Mouse (Mus musculus) macrophage (primary cell): ENCODE results near the gene Fjx1. TPM values are rescaled to one million over a fixed set of nuclear protein-coding genes. Genes with fewer than 3 reads are reported as not detected.

Experiments used
- H3K27ac ChIP-seq: fragments of 350-480 bp; formaldehyde crosslinking; 2 replicates; pipeline ENCODE4 v1.9.0; 2021
- H3K36me3 ChIP-seq: fragments of 350-480 bp; formaldehyde crosslinking; 2 replicates; pipeline ENCODE4 v1.9.0; 2021; ENCODE audit errors: inconsistent target
- H3K4me3 ChIP-seq: fragments of 350-480 bp; formaldehyde crosslinking; 2 replicates; pipeline ENCODE4 v1.9.0; 2021; ENCODE audit errors: inconsistent target
- H3K79me2 ChIP-seq: fragments of 350-480 bp; formaldehyde crosslinking; 2 replicates; pipeline ENCODE4 v1.9.0; 2021; ENCODE audit errors: inconsistent target
- WGBS: methylation state at CpG from one replicate; pipeline ENCODE4 v1.1.7; 2026; ENCODE audit warnings: inconsistent platforms; ENCODE audit not compliant: missing documents; 5-methylcytosine and 5-hydroxymethylcytosine counted together
- polyA plus RNA-seq: library from polyadenylated mRNA; stranded (reverse); fragments of 250-400 nt; gene quantifications from 3 replicates; pipeline ENCODE4 v1.2.4, GENCODE M21; 2018; ENCODE audit warnings: inconsistent platforms

Gene Fjx1
- polyA plus RNA-seq, 1 experiment from 2014 or later, result not detected

GRCm38 (mm10) chr2:102449056-102449455, 3.2 kb downstream of the Fjx1 start:
- Histone ChIP-seq H3K36me3 (no peaks in the 10 kb centered on the region), H3K79me2 (no peaks in the 10 kb centered on the region), H3K4me3 (no peak overlapping the region), H3K27ac (no peak overlapping the region)
- 42% methylated on average over 1 of the region's 1 CpGs for WGBS

DNA sequence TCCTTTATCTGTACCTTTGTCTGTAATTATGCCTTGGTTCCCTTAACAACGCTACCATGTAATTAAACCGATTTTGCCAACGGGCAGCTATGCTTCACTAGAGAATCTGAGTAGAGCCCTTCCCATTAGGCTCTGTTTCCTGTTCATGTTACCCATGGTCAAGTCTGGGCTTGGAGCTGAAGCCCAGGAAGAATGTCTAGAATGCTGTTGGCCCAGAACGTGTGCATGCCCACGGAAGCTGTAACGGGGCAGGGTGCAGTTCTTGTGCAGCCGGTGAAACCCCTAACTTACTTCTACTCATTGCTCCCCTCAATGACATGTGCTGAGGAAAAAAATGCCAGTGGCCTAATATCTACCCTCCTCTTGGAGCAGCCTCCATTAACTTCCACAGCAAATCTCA, 4.5 kb downstream of the Fjx1 start:
- Histone ChIP-seq H3K27ac (no peak overlapping the region), H3K79me2 (no peaks in the 10 kb centered on the region), H3K36me3 (no peaks in the 10 kb centered on the region), H3K4me3 (no peak overlapping the region)
- 96% methylated on average over 7 of the region's 7 CpGs for WGBS

DNA sequence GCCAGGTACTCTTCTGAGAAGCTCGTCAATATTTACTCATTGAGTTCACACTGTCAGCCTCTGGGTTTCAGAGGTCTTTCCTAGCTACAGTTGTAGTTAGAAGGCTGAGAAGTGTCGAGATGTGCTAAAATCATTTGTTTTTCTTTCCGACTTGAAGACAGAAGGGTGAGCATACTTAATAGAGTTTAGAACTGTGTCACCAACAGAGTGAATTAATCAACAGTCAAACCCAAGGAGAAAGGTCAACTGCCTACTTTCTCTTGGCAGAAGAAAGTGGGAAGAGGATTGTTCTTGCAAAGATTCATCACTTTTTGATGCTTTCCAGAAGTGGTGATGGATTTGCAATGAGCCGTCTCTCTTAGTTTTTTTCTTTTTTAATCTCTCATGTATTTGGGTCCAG, 5.4 kb downstream of the Fjx1 start:
- 100% methylated on average over 4 of the region's 4 CpGs for WGBS
- Histone ChIP-seq H3K36me3 (no peaks in the 10 kb centered on the region), H3K79me2 (no peaks in the 10 kb centered on the region), H3K27ac (no peak overlapping the region), H3K4me3 (no peak overlapping the region)

- Histone ChIP-seq H3K27ac (no peak overlapping the region), H3K4me3 (no peak overlapping the region), H3K79me2 (no peaks in the 10 kb centered on the region), H3K36me3 (no peaks in the 10 kb centered on the region)
- 87% methylated on average over 8 of the region's 8 CpGs for WGBS
Measured at GRCm38 (mm10) chr2:102437357-102438030, 14.8 kb downstream of the Fjx1 start.

GRCm38 (mm10) chr2:102433879-102434278, 18.4 kb downstream of the Fjx1 start:
- H3K36me3 ChIP-seq, result no peaks in the 10 kb centered on the region

GRCm38 (mm10) chr2:102431084-102431483, 21.2 kb downstream of the Fjx1 start:
- Histone ChIP-seq H3K36me3 (no peaks in the 10 kb centered on the region), H3K27ac (no peak overlapping the region), H3K79me2 (no peaks in the 10 kb centered on the region), H3K4me3 (no peak overlapping the region)
- 61% methylated on average over 3 of the region's 4 CpGs for WGBS

More at GRCm38 (mm10) chr2:102433879-102434278, 18.4 kb downstream of the Fjx1 start:
- no peaks in the 10 kb centered on the region for H3K79me2 ChIP-seq
- H3K4me3 ChIP-seq, result no peak overlapping the region
- 100% methylated on average over 1 of the region's 1 CpGs for WGBS
- no peak overlapping the region for H3K27ac ChIP-seq

DNA sequence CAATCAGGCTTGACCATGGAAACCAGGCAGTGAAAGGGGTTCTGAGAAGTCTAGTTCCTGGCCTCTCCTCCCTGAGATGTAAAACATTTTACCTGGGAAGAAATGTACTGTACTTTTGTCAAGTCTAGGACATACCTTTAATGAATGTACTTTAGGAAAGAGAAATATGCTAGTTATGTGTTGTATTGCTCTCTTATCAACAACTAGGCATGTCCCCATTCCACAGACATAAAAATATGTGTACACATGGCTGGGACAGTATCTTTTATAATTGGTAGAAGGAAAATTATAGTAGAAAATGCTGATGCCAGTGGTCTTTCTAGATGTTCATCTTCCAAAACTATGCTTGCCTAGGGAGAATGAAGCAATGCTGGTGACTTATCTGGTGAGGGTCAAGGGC, 24.3 kb downstream of the Fjx1 start:
- Histone ChIP-seq H3K27ac (no peak overlapping the region), H3K36me3 (no peaks in the 10 kb centered on the region), H3K4me3 (no peak overlapping the region), H3K79me2 (no peaks in the 10 kb centered on the region)

GRCm38 (mm10) chr2:102426434-102426833, 25.9 kb downstream of the Fjx1 start:
- H3K36me3 ChIP-seq, result no peaks in the 10 kb centered on the region
- no peaks in the 10 kb centered on the region for H3K79me2 ChIP-seq
- no peak overlapping the region for H3K27ac ChIP-seq
- no peak overlapping the region for H3K4me3 ChIP-seq
- 94% methylated on average over 3 of the region's 3 CpGs for WGBS

- Histone ChIP-seq H3K27ac (no peak overlapping the region), H3K4me3 (no peak overlapping the region), H3K36me3 (no peaks in the 10 kb centered on the region), H3K79me2 (no peaks in the 10 kb centered on the region)
- 90% methylated on average over 14 of the region's 14 CpGs for WGBS
Measured at GRCm38 (mm10) chr2:102416149-102416743, 36.1 kb downstream of the Fjx1 start.

DNA sequence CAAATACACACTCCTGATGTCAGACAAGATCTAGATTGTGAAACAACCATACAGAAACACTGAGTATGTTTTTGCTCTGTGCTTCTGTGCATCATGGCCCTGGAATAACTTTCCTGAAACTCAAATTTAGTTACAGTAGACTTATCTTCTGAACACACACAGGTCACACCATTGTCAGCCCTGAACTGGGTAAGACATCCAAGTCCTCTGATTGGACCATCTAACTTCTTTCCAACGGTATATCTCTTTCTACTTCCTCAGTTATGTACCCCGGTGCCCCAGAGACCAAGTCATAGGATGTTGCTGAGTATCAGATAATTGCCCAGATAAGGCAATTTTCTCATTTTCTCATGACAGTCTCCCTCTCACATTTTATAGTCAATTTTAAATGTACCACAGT, 39.6 kb downstream of the Fjx1 start:
- Histone ChIP-seq H3K27ac (no peak overlapping the region), H3K79me2 (no peaks in the 10 kb centered on the region), H3K4me3 (no peak overlapping the region), H3K36me3 (no peaks in the 10 kb centered on the region)
- 52% methylated on average over 2 of the region's 2 CpGs for WGBS

DNA sequence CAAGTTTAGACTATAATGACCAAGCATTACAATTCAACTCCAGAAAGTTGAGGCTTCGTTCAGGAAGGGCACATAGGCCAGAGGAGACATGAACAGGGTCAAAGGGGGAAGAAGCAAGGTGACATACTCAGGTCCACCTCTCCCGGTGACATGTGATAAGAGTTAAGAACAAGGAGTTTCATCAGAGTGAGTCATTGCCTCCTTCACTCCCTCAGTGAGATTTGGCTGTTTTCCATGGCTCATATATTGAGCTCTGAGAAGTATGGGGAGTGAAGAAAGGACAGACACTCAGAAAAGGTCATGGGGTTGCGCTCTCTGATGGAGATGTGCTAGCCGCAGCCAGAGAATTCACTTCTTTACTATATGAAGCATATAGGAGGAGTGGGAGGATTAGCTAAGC, 41.7 kb downstream of the Fjx1 start:
- Histone ChIP-seq H3K36me3 (no peaks in the 10 kb centered on the region), H3K27ac (no peak overlapping the region), H3K4me3 (no peak overlapping the region), H3K79me2 (no peaks in the 10 kb centered on the region)
- WGBS, result 92% methylated on average over 4 of the region's 4 CpGs

GRCm38 (mm10) chr2:102409741-102410140, 42.6 kb downstream of the Fjx1 start:
- 93% methylated on average over 3 of the region's 3 CpGs for WGBS

GRCm38 (mm10) chr2:102407363-102408184, 44.7 kb downstream of the Fjx1 start, which contains the start of gene Trim44:
TSS of gene Trim44 (minus strand) at chr2:102407828.
- Histone ChIP-seq H3K4me3 (no peak within 1 kb of the TSS), H3K36me3 (no peaks in the 10 kb centered on the region), H3K27ac (no peak within 1 kb of the TSS), H3K79me2 (no peaks in the 10 kb centered on the region)
- 83% methylated on average over 14 of the region's 14 CpGs for WGBS

More at GRCm38 (mm10) chr2:102409741-102410140, 42.6 kb downstream of the Fjx1 start:
- H3K36me3 ChIP-seq, result no peaks in the 10 kb centered on the region
- H3K27ac ChIP-seq, result no peak overlapping the region
- H3K4me3 ChIP-seq, result no peak overlapping the region
- H3K79me2 ChIP-seq, result no peaks in the 10 kb centered on the region

- H3K27ac ChIP-seq, result no peak overlapping the region
- no peaks in the 10 kb centered on the region for H3K36me3 ChIP-seq
- 79% methylated on average over 4 of the region's 4 CpGs for WGBS
Measured at GRCm38 (mm10) chr2:102406324-102407304, 45.7 kb downstream of the Fjx1 start.

More at GRCm38 (mm10) chr2:102406324-102407304, 45.7 kb downstream of the Fjx1 start:
- Histone ChIP-seq H3K79me2 (no peaks in the 10 kb centered on the region), H3K4me3 (no peak overlapping the region)
